Mouse (Mus musculus): ENCODE data around the gene Adam19.

DNA sequence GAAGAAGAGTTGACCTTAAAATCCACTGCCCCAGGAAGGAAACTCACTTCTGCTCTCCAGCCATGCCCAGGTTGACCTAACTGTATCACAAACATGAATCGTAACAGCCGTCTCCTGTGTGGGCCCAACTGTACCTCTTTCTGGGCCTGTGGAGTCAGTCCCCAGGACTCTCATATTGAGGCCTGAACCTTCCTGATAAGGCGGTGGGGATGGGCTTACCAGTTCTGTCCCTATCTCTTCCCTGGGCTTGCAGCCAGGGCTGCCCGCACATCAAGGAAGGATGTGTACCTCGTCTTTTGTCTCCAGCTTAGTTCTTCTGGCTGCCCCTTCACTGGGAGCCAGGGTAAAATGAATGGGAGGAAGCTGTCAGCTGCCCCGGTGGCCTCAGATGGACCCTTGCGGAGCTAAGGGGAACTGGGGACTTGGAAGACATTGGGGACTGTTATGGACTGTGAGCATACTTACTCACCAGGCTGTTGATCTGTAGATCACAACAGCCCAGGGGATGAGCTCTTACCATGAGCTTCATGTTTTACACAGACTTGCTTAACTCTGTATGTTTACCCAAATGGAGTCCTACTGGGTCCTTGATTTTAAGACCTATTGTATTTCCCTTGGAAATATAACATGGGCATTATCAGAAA, 22.1 kb downstream of the Adam19 start:
- TF ChIP-seq POLR2A (IDR thresholded peaks at IDR 0.05; ENCODE audit: insufficient read length, low read depth) (no peak), MYOG (IDR thresholded peaks at IDR 0.05; ENCODE audit: control insufficient read depth in 1 of 3, insufficient read depth in 1 of 3, insufficient read length in 2 of 3, low read depth in 2 of 3) (no peak), E2F4 (IDR thresholded peaks at IDR 0.05; ENCODE audit: insufficient read depth) (no peak), USF1 (IDR thresholded peaks at IDR 0.05; ENCODE audit: low read depth) (no peak), POLR2AphosphoS2 (IDR thresholded peaks at IDR 0.05; ENCODE audit: insufficient read length, low read depth) (no peak), MAX (IDR thresholded peaks at IDR 0.05; ENCODE audit: low read depth) (no peak), TCF12 (IDR thresholded peaks at IDR 0.05; ENCODE audit: insufficient read depth, poor library complexity, severe bottlenecking) (no peak), REST (IDR thresholded peaks at IDR 0.05; ENCODE audit: insufficient read depth, insufficient read length) (no peak), MYOD1 (IDR thresholded peaks at IDR 0.05; ENCODE audit: control insufficient read depth in 1 of 3, insufficient read length in 2 of 3, low read depth in 2 of 3) (no peak), TCF3 (IDR thresholded peaks at IDR 0.05; ENCODE audit: insufficient read length, low read depth) (no peak), SRF (IDR thresholded peaks at IDR 0.05; ENCODE audit: control insufficient read depth, insufficient read length, low read depth) (no peak), CEBPB (IDR thresholded peaks at IDR 0.05; ENCODE audit: insufficient read depth, poor library complexity, severe bottlenecking) (no peak)

Data from myocyte (in vitro differentiated cells).